Comparison of ENCODE assay signal across 17 mouse cellular contexts in the genomic region with DNA sequence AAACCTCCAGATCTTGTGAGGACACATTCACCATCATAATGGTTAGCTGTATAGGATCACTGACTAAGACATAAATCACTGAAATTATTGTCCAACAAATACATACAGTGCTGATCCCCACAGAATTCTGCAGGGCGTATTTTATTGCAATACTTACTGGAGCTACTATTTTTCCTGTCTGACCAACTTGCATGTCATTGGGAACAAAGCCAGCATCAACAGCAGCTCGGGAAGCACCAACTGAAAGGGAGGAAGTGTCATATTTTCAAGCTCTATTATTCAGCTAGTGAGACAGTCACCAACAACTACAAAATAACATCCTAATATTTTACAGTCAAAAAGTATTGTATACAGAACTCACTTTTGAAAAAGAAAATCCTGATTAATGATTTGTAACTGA. TPM values are rescaled to one million over a fixed set of nuclear protein-coding genes. Genes with fewer than 3 reads are reported as not detected.
DNase-seq lines count a peak whose midpoint lies in the region; ATAC-seq lines count a peak whose summit lies in the region.
"Had no signal": no experiment of that assay in that cellular context is flagged by ENCODE, and none has a peak within 500 bp of the region (broad histone marks: within the 10 kb centered on the region; RNA-seq: fewer than 3 reads in every experiment).

No protein-coding gene starts in this region.

- H3K9ac ChIP-seq in hindbrain, embryonic 11.5 days (ENCODE audit: low read depth, low read length), result no peak overlapping the region
- H3K9ac ChIP-seq: embryonic facial prominence, embryonic 15.5 days; forebrain, embryonic 12.5 days; liver, embryonic 14.5 days had no signal

- ATAC-seq in frontal cortex, adult (ENCODE audit: low TSS enrichment), result peak; percentile 38; the same call in 1 of the 2 replicates
- ATAC-seq in granulocyte monocyte progenitor cell, adult 5-6 weeks (replicated peaks; ENCODE audit: poor library complexity, severe bottlenecking), result no peak
- no peak for ATAC-seq in hindbrain, embryonic 11.5 days (ENCODE audit: low FRiP score)
- ATAC-seq: activated CD4-positive, CD25-positive, alpha-beta regulatory T cell, adult 4 months; inflammation-experienced regulatory T-cells, adult 6 months had no signal

- no peak overlapping the region for H3K4me3 ChIP-seq in hindbrain, embryonic 11.5 days (ENCODE audit: low read depth, low read length)
- H3K4me3 ChIP-seq: embryonic facial prominence, embryonic 15.5 days; forebrain, embryonic 12.5 days had no signal

- no peak overlapping the region for H3K4me2 ChIP-seq in hindbrain, embryonic 11.5 days (replicated peaks; ENCODE audit: low read depth, low read length)
- H3K4me2 ChIP-seq: embryonic facial prominence, embryonic 15.5 days; forebrain, embryonic 12.5 days had no signal

- no peaks in the 10 kb centered on the region for H3K27me3 ChIP-seq in hindbrain, embryonic 11.5 days (ENCODE audit: control insufficient read depth, insufficient read depth, low read length)
- H3K27me3 ChIP-seq: embryonic facial prominence, embryonic 15.5 days; forebrain, embryonic 12.5 days had no signal

- no peaks in the 10 kb centered on the region for H3K4me1 ChIP-seq in hindbrain, embryonic 11.5 days (replicated peaks; ENCODE audit: control insufficient read depth, insufficient read depth, low read length)
- H3K4me1 ChIP-seq: embryonic facial prominence, embryonic 15.5 days; forebrain, embryonic 12.5 days had no signal

- no peak overlapping the region for H3K27ac ChIP-seq in hindbrain, embryonic 11.5 days (ENCODE audit: low read depth, low read length)
- H3K27ac ChIP-seq: embryonic facial prominence, embryonic 15.5 days; forebrain, embryonic 12.5 days; liver, embryonic 14.5 days; stomach, postnatal 0 days had no signal

- 75% methylated on average over 2 of the region's 2 CpGs for WGBS in hindbrain, embryonic 11.5 days

- H3K9me3 ChIP-seq in hindbrain, embryonic 11.5 days (ENCODE audit: control insufficient read depth, low read length), result no peaks in the 10 kb centered on the region
- H3K9me3 ChIP-seq: embryonic facial prominence, embryonic 15.5 days; forebrain, embryonic 12.5 days had no signal

- no peaks in the 10 kb centered on the region for H3K36me3 ChIP-seq in hindbrain, embryonic 11.5 days (ENCODE audit: control insufficient read depth, insufficient read depth, low read length)

- DNase-seq in frontal cortex, postnatal 14 days (ENCODE audit: low spot score in 2 of 2), result no peak
- peak; percentile 10 to 18 for DNase-seq in layer of hippocampus, adult 18-20 months (ENCODE audit: low spot score in 2 of 2)
- DNase-seq in layer of hippocampus, postnatal 10 days (ENCODE audit: low spot score in 2 of 2), result no peak
- peak; percentile 15 for DNase-seq in 416B (ENCODE audit: low read depth)
- peak; percentile 65 for DNase-seq in brain, adult 2 months (ENCODE audit: low read depth, low spot score)
- DNase-seq in hindbrain, embryonic 11.5 days (ENCODE audit: low spot score), result no peak
- DNase-seq: thymus, postnatal 4 days had no signal

RNA-seq across cellular contexts. Expression of a gene that starts 29.9 kb away (rescaled TPM):
- 10 to 100 TPM; 41.8 to 43.7 TPM for total RNA-seq in layer of hippocampus, adult 18-20 months (2021)
- 10 to 100 TPM; 53.2 to 54.7 TPM for total RNA-seq in layer of hippocampus, postnatal 10 days (2021)
- 79.9 and 109 TPM in 2 replicates for total RNA-seq in granulocyte monocyte progenitor cell, adult 5-6 weeks (2014; fragmentation: Nextera tagmentation)
- total RNA-seq in granulocyte monocyte progenitor cell, adult 5-6 weeks (2017), result 67.4 and 84.7 TPM in 2 replicates
- polyA plus RNA-seq in hindbrain, embryonic 11.5 days (2014; fragmentation: Nextera tagmentation; extraction: Ambion mirVana), result 131 TPM in 2 replicates

RNA-seq across cellular contexts. Expression of a gene that starts 56.4 kb away (rescaled TPM):
- total RNA-seq in layer of hippocampus, adult 18-20 months (2021), result not detected
- total RNA-seq in layer of hippocampus, postnatal 10 days (2021), result not detected
- not detected in 2 replicates for total RNA-seq in granulocyte monocyte progenitor cell, adult 5-6 weeks (2014; fragmentation: Nextera tagmentation)
- total RNA-seq in granulocyte monocyte progenitor cell, adult 5-6 weeks (2017), result not detected in 2 replicates
- 15.3 and 23.5 TPM in 2 replicates for polyA plus RNA-seq in hindbrain, embryonic 11.5 days (2014; fragmentation: Nextera tagmentation; extraction: Ambion mirVana)
- total RNA-seq: left cerebral cortex, adult 18-20 months; megakaryocyte, adult 5-6 weeks had no signal
- polyA plus RNA-seq: activated CD4-positive, CD25-positive, alpha-beta regulatory T cell, adult 4 months; inflammation-experienced regulatory T-cells, adult 6 months had no signal

Comparison
In these comparisons a context has a peak if more than half of its experiments do, and no peak if none do; other contexts are left out.
1. DNase-seq: peak in layer of hippocampus, adult 18-20 months (2 of 2), 416B (single experiment) and brain, adult 2 months (single experiment); none in frontal cortex, postnatal 14 days (0 of 2), layer of hippocampus, postnatal 10 days (0 of 2) and hindbrain, embryonic 11.5 days (single experiment).